15 mouse cellular contexts compared by ENCODE assay signal in genomic region chr8:102518446-102518845, GRCm38 (mm10).
"Had no signal": no experiment of that assay in that cellular context is flagged by ENCODE, and none has a peak within 500 bp of the region (broad histone marks: within the 10 kb centered on the region; RNA-seq: fewer than 3 reads in every experiment).

No protein-coding gene starts in this region.

- H3K27me3 ChIP-seq: neural tube, embryonic 15.5 days; stomach, embryonic 15.5 days had no signal

- H3K4me3 ChIP-seq: neural tube, embryonic 15.5 days; stomach, embryonic 15.5 days had no signal

- H3K27ac ChIP-seq: neural tube, embryonic 15.5 days; stomach, embryonic 15.5 days; stomach, postnatal 0 days had no signal

- H3K9ac ChIP-seq: neural tube, embryonic 15.5 days; stomach, embryonic 15.5 days had no signal

- H3K4me2 ChIP-seq: neural tube, embryonic 15.5 days; stomach, embryonic 15.5 days had no signal

- H3K36me3 ChIP-seq: neural tube, embryonic 15.5 days; stomach, embryonic 15.5 days had no signal

- H3K9me3 ChIP-seq: neural tube, embryonic 15.5 days; stomach, embryonic 15.5 days had no signal

- DNase-seq: retina, postnatal 1 day; right cerebral cortex, adult 18-20 months; right cerebral cortex, postnatal 14 days; right cerebral cortex, postnatal 25 days; right cerebral cortex, postnatal 4 days; spleen, adult 18-20 months; thymus, adult 18-20 months; thymus, adult 2 months; thymus, postnatal 14 days; thymus, postnatal 25 days; thymus, postnatal 36 days; thymus, postnatal 4 days had no signal

- H3K4me1 ChIP-seq: neural tube, embryonic 15.5 days; stomach, embryonic 15.5 days had no signal
